Mouse (Mus musculus): ENCODE results near the gene Slc10a7.
A peak's percentile ranks its signal among the peaks of the same experiment; 100 is the strongest.

Gene Slc10a7

DNA sequence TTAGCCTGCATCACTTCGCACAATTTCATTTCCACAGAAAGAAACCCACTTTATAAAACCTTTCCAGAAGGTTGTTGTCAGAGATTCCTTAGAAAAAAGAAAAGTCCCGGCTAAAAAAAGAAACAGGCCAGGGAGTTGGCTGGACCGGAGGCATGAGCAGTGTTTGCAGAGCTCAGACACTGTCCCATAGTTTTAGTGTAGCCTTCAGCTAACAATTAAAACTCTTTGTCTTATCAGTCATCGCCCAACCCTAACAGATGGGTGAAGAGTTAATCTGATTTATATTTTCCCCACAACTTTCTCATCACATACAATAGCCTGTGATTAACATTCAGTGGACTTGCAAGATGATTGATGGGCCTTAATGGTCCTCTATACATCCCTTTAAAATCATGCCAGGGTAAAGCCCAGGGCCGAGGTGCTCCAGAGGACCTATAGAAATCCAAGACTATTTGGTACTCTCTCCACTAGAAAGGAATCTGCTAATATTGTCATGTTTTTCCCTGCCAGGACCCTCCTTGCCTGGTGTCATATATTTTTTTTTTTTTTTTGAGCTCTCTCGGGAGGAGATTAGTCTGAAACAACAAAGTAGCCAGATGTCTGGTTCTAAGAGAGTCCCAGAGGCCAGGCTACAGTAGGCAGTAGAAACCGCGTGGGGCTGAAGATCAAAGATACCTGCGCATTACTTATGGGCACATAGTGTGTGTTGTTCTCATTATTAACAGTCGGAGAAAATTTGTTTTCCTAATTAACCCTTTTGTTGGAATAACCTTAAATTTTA, 41.0 kb downstream of the Slc10a7 start:
- no peak for DNase-seq

DNA sequence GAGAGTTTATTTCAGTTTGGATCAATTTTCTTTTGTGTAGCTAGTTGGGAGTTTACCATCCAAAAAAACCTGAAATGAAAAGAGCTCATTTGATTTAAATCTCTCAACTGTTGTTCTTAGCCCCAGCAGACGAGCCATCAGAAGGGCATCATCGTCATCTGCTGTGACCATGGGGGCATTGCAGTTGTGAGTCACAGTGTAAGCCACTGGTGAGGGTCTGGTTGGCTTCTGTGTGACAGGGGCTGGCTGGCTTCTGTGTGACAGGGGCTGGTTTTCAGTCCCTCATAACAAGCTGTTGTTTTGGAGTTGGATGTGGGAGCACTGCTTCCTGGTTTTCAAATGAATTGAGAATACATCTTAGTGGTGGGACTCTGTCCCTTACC, 41.6 kb downstream of the Slc10a7 start:
- DNase-seq: no peak

DNA sequence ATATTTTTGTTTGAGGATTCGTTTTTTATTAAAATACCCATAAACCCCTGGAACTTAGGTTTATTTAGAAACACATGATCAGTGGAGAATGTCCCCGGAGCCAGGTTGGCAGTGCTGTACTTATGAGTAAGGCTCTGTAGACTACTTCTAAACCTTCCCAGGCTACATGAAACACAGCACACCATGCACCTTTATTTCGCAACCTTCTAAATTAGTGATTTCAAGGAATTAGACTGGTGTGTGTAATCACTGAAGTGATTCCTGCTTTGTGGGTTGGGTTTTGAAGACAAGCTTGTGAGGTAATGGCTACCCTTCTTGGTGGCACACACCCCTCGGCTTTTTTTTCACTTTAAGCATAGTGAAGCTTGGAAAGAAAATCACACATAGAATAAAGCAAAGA, 46.7 kb downstream of the Slc10a7 start:
- DNase-seq: no peak

GRCm38 (mm10) chr8:78556773-78557434, 47.8 kb downstream of the Slc10a7 start:
- DNase-seq: no peak

GRCm38 (mm10) chr8:78561620-78562019, 52.5 kb downstream of the Slc10a7 start:
- no peak for DNase-seq

DNA sequence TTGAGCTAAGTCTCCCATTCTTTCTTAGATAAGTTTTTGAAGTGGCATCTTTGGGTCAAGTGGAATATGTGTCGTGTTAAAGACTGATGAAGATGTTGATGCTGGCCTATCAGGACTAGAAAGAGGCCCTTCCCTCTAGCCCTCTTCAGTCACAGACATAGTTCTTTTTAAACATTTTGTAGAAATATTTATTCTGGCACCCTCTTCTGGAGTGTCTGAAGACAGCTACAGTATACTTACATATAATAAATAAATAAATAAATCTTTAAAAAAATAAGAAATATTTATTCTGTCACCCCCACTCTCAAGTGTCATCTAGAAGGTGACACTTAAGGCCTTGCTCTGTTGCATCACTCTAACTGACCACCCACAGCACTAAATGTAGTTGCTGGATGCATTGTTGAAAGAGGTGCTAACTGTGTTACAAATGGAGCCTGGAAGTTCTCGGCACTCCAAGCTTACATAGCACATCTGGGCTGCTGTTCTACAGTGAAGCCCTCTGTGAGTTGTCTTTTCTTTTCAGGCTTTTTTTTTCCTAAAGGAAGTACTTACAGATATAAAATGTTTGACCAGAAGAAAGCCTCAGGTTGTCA, 54.4 kb downstream of the Slc10a7 start:
- no peak for DNase-seq

DNA sequence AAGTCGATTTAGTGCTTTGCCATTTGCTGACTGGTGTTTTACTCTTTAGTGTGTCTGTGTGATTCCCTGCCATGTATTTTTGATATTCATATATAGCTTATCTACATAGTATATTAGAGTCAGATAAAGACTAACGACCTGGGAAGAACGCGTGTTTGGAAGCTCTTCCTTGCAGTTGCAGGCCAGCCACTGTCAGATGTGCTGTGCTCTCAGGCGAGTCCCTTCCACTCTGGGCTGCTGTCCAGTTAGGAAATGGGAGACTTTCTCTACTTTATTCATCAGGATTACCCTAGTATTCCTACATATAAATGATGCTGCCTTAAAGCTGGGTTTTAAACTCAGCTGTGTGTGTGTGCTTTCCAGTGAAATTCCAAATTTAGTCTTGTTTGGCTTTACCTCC, 55.1 kb downstream of the Slc10a7 start:
- DNase-seq: no peak

- no peak for DNase-seq
Observed at GRCm38 (mm10) chr8:78568196-78568595, 59.0 kb downstream of the Slc10a7 start.

DNA sequence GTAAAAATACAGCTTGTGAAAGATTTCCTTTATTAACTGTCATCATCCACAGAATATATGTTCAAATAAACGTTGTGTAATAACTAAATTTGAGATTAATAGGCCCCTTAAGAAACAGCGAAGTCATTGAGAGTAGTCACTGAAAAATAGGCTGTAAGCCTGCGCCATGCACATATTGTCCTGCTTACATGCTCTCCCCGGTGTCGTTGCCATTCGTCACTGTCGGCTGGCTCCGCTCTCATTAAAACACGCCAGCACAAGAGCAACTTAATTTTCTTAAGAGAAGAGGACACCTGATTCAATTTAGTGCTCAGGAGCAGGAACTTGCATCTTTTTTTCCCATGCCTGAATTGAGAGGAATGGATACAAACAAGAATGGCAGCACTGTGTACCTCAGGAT, 62.4 kb downstream of the Slc10a7 start:
- no peak for DNase-seq

GRCm38 (mm10) chr8:78574207-78574606, 65.1 kb downstream of the Slc10a7 start:
- DNase-seq: no peak

- no peak for DNase-seq
Observed at GRCm38 (mm10) chr8:78577569-78577968, 68.4 kb downstream of the Slc10a7 start.

GRCm38 (mm10) chr8:78578036-78578435, 68.9 kb downstream of the Slc10a7 start:
- DNase-seq: no peak

- DNase-seq: no peak
Observed at GRCm38 (mm10) chr8:78584011-78584776, 75.0 kb downstream of the Slc10a7 start.

GRCm38 (mm10) chr8:78584863-78585262, 75.7 kb downstream of the Slc10a7 start:
- no peak for DNase-seq

DNA sequence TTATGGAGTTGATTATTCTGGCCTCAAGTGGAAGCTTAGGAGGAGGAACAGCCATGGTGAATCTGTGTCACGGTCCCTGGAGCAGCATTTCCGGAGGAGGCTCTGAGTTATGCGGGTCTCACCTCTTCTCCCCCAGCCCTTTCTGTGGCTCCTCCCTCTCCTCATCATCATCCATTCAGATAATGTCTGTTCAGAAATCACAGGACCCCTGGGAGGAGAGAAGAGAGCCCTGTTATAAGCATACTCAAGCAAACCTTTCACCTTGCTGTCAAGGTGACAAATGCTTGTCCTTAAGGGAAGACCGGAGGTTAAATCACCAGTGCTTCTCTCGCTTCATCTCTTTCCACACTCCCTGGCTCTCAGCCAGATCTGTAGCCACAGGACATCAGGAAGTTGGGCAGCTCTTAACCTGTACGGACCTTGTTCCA, 86.3 kb downstream of the Slc10a7 start:
- DNase-seq: peak; percentile 7

DNA sequence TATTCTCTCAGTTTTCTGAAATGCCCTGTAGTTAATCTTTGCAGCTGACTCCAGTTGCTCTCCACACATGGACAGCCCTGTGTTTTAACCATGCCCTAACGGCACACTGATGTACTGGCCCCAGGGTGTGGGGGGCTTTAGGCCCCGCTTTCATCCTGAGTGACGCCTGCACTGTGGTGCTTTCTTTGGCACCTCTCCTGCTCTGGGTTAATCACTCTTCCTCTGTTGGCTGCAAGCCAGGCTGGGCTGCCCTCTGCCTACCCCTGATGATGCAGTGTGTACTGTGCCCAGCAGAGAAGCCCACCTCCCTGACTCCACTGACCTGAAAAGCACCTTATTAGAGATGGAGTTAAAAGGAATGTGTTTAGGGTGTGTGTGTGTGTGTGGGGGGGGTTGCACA, 89.1 kb downstream of the Slc10a7 start:
- DNase-seq: no peak

GRCm38 (mm10) chr8:78603084-78603483, 93.9 kb downstream of the Slc10a7 start:
- DNase-seq: no peak

DNA sequence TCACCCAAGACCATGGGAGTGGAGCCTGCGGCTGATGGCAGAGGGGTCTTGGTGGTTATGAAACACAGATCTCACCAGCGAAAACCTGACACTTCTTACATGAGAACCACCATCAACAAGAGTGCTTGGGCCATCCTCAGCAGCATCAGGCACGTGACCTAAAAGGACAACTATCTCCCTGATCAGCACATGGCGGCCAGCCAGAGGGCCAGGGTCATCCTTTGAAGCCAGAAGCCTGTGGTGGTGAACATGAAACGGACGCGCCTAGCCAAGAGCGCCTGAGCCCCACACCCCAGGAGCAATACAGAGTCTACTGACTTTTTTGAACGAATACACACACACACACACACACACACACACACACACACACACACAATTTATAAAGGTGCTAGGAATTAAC, 95.3 kb downstream of the Slc10a7 start:
- no peak for DNase-seq

DNA sequence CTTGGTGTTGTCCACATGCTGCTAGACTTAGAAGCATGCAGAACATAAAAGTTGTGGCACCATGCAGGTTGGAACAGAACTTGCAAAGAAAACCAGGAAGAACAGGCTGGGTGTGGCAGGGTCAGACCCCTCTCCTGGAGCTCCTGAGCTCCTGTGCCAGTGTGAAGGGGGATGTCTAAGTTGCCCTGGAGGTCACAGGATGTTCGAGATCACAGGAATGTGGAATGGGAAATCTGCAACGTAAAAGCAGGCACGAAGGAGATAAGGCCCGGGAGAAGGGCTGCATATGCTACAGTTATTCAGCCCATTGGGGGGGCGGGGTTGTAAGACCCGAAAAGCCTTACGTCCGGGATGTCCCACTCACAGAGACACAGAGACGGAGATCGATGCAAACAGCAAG, 100.2 kb downstream of the Slc10a7 start:
- DNase-seq: no peak

GRCm38 (mm10) chr8:78611019-78611418, 101.9 kb downstream of the Slc10a7 start:
- DNase-seq: no peak

GRCm38 (mm10) chr8:78622362-78622761, 113.2 kb downstream of the Slc10a7 start:
- no peak for DNase-seq

DNA sequence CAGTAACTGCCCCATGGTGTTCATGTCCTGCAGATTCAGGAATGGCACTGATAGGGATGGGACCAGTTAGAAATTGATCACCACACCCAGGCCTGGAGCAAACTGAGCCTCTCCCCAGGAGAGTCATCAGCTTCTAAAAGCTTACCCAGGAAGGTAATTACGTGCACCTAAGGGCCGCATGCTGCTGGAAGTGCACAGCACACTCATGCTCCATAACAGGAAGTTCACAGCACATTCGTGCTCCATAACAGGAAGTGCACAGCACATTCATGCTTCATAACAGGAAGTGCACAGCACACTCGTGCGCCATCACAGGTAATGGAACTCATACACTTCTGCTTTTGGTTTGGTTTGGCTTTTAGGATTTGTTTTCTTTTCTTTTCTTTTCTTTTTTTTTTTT, 114.8 kb downstream of the Slc10a7 start:
- no peak for DNase-seq

GRCm38 (mm10) chr8:78624738-78625442, 115.7 kb downstream of the Slc10a7 start:
- DNase-seq: no peak
